Mouse (Mus musculus) spleen, adult 2 months (tissue): ENCODE measurements around the gene Stac.

ENCODE experiments used
- CTCF ChIP-seq: fragments of 200-500 bp; IDR thresholded peaks from 2 replicates; pipeline ENCODE4 v1.5.1; 2011; ENCODE audit warnings: mild to moderate bottlenecking, inconsistent platforms; ENCODE audit not compliant: insufficient read depth, insufficient read length, insufficient replicate concordance; ENCODE audit errors: extremely low read depth
- POLR2A ChIP-seq: fragments of 200-500 bp; IDR thresholded peaks from 2 replicates; pipeline ENCODE4 v1.6.1; 2011; ENCODE audit warnings: low read depth, low read length, inconsistent platforms

DNA sequence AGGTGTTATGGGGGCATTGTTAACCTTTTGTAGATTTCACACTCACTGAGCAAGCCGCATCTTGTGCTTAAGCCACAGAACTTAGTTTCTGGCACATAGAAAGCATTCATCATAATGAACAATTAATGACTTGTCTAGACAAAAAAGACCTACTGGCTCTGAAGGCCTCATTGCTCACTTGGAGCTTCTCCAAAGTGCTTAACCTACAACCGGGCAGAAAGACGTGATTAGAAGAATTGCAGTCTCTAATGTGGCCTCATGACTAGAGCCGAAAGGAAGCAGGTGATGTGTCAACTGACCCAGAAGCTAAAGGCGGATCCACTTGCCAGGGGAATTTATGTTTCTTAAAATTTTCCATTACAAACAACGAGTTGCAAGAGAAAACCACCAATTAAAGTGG lies 147.5 kb downstream of the Stac start:
- TF ChIP-seq POLR2A = no peak
- TF ChIP-seq CTCF = no peak
